Comparison of ENCODE assay signal across 33 mouse cellular contexts in the genomic region with DNA sequence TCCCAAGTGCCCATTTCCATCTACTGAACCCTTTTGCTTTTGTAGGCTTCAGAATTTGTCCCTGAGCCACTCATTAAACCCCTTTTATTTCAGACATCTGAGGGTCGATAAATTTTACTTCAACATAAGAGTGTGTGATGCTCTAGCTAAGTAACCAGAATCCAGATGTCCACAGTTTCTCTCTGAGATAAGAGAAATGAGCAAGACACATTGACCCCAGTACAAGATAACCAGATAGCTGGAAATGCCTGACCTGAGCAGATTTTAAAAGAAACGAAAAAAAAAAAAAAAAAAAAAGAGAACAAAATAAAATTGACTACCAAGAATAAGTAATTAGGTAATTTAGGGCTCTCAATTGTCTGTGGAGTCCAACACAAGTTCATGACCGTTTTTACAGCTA.
A peak's percentile ranks its signal among the peaks of the same experiment; 100 is the strongest.
DNase-seq lines count a peak whose midpoint lies in the region; ATAC-seq and TF ChIP-seq lines count a peak whose summit lies in the region.
"Had no signal": no experiment of that assay in that cellular context is flagged by ENCODE, and none has a peak within 500 bp of the region (broad histone marks: within the 10 kb centered on the region; RNA-seq: fewer than 3 reads in every experiment).

No protein-coding gene starts in this region.

- TF ChIP-seq CTCF in kidney, adult 2 months (conservative IDR thresholded peaks at IDR 0.05; ENCODE audit: insufficient read depth, insufficient read length, low read depth, low read length): no peak
- no peak for TF ChIP-seq CTCF in liver, embryonic 14.5 days (IDR thresholded peaks at IDR 0.05; ENCODE audit: low read depth)

- TF ChIP-seq POLR2A in kidney, adult 2 months (IDR thresholded peaks at IDR 0.05; ENCODE audit: low read depth, low read length): no peak

- peaks cover 4% of the 10 kb centered on the region; the same call in 1 of the 2 replicates for H3K4me1 ChIP-seq in kidney, adult 2 months (ENCODE audit: control insufficient read depth, insufficient read depth, low read length)
- peaks cover 0 to 6% of the 10 kb centered on the region in 2 experiments; a peak in 2 of 4 replicates for H3K4me1 ChIP-seq in liver, embryonic 14.5 days (replicated peaks; ENCODE audit: control insufficient read depth in 2 of 2, insufficient read depth in 2 of 2, low read length in 1 of 2)
- peaks cover 28% of the 10 kb centered on the region for H3K4me1 ChIP-seq in midbrain, embryonic 15.5 days
- H3K4me1 ChIP-seq: stomach, embryonic 15.5 days had no signal

- peak overlapping the region; percentile 83; the same call in 1 of the 2 replicates for H3K27ac ChIP-seq in kidney, adult 2 months (ENCODE audit: insufficient read depth, low read depth, low read length)
- H3K27ac ChIP-seq in liver, embryonic 14.5 days: no peak overlapping the region
- H3K27ac ChIP-seq in midbrain, embryonic 15.5 days: no peak overlapping the region
- H3K27ac ChIP-seq: embryonic facial prominence, embryonic 13.5 days; forebrain, embryonic 15.5 days; gastrocnemius, adult 2 months; left cerebral cortex, adult 2 months; limb, embryonic 13.5 days; neural tube, embryonic 15.5 days; stomach, embryonic 15.5 days had no signal

- no peaks in the 10 kb centered on the region for H3K36me3 ChIP-seq in kidney, adult 2 months (ENCODE audit: control insufficient read depth, insufficient read depth, low read length)
- no peaks in the 10 kb centered on the region for H3K36me3 ChIP-seq in liver, embryonic 14.5 days (replicated peaks; ENCODE audit: control insufficient read depth, insufficient read depth, low read depth)
- H3K36me3 ChIP-seq in midbrain, embryonic 15.5 days (replicated peaks): no peaks in the 10 kb centered on the region
- H3K36me3 ChIP-seq: forebrain, embryonic 15.5 days; hindbrain, embryonic 15.5 days; neural tube, embryonic 15.5 days had no signal

- H3K4me2 ChIP-seq in liver, embryonic 14.5 days (ENCODE audit: low read depth): no peak overlapping the region
- no peak overlapping the region for H3K4me2 ChIP-seq in midbrain, embryonic 15.5 days
- H3K4me2 ChIP-seq: embryonic facial prominence, embryonic 13.5 days; forebrain, embryonic 15.5 days; heart, embryonic 13.5 days; hindbrain, embryonic 15.5 days; limb, embryonic 13.5 days; neural tube, embryonic 15.5 days; stomach, embryonic 15.5 days had no signal

- ATAC-seq in liver, embryonic 14.5 days (ENCODE audit: insufficient read depth): peak; percentile 59; the same call in 1 of the 2 replicates
- no peak for ATAC-seq in midbrain, embryonic 15.5 days (replicated peaks)
- ATAC-seq: activated CD4-positive, CD25-positive, alpha-beta regulatory T cell, adult 4 months; forebrain, embryonic 15.5 days; lung, postnatal 0 days had no signal

- no peaks in the 10 kb centered on the region for H3K27me3 ChIP-seq in kidney, adult 2 months (replicated peaks; ENCODE audit: control insufficient read depth, insufficient read depth, low read length)
- H3K27me3 ChIP-seq in liver, embryonic 14.5 days (ENCODE audit: control insufficient read depth, insufficient read depth, low read length): no peaks in the 10 kb centered on the region
- H3K27me3 ChIP-seq in midbrain, embryonic 15.5 days (replicated peaks): no peaks in the 10 kb centered on the region
- H3K27me3 ChIP-seq: embryonic facial prominence, embryonic 13.5 days; forebrain, embryonic 15.5 days; heart, embryonic 13.5 days; hindbrain, embryonic 15.5 days; limb, embryonic 13.5 days; neural tube, embryonic 15.5 days; stomach, embryonic 15.5 days had no signal

- DNase-seq in kidney, adult 2 months: no peak
- DNase-seq in kidney, postnatal 25 days: no peak
- peak; percentile 16 for DNase-seq in c-Kit-positive CD71-positive TER-119-negative erythroid progenitor cells, embryonic 14.5 days (ENCODE audit: low read depth)
- peak in 2 of 3 experiments; percentile 6 to 17 for DNase-seq in liver, embryonic 14.5 days (ENCODE audit: low read depth in 3 of 3, low spot score in 3 of 3)
- DNase-seq in B cell, adult 2 months: no peak
- DNase-seq in gastrocnemius, postnatal 25 days: no peak
- DNase-seq: adrenal gland, adult 2 months; adrenal gland, postnatal 36 days; cerebellum, adult 9-10 months; cerebellum, postnatal 36 days; gastrocnemius, adult 2 months; heart, postnatal 10 days; kidney, adult 8-10 months; kidney, postnatal 10 days; layer of hippocampus, adult 9-11 months; lung, adult 18-20 months; lung, postnatal 4 days; midbrain, embryonic 14.5 days; right cerebral cortex, postnatal 25 days; thymus, postnatal 14 days had no signal

- WGBS in kidney, adult 2 months: 63% methylated on average over 3 of the region's 3 CpGs
- WGBS in liver, embryonic 14.5 days (ENCODE audit: insufficient replicate concordance): 23% methylated on average over 3 of the region's 3 CpGs
- WGBS in midbrain, embryonic 15.5 days: 65% methylated on average over 3 of the region's 3 CpGs

- no peak overlapping the region for H3K9ac ChIP-seq in liver, embryonic 14.5 days (replicated peaks)
- no peak overlapping the region for H3K9ac ChIP-seq in midbrain, embryonic 15.5 days
- H3K9ac ChIP-seq: embryonic facial prominence, embryonic 13.5 days; forebrain, embryonic 15.5 days; hindbrain, embryonic 15.5 days; limb, embryonic 13.5 days; neural tube, embryonic 15.5 days; stomach, embryonic 15.5 days had no signal

- no peaks in the 10 kb centered on the region for H3K9me3 ChIP-seq in liver, embryonic 14.5 days (ENCODE audit: control insufficient read depth, low read length)
- H3K9me3 ChIP-seq in midbrain, embryonic 15.5 days: no peaks in the 10 kb centered on the region
- H3K9me3 ChIP-seq: embryonic facial prominence, embryonic 13.5 days; forebrain, embryonic 10.5 days; forebrain, embryonic 15.5 days; heart, embryonic 13.5 days; hindbrain, embryonic 10.5 days; hindbrain, embryonic 15.5 days; limb, embryonic 13.5 days; neural tube, embryonic 15.5 days; stomach, embryonic 15.5 days had no signal

- peak; percentile 60 for TF ChIP-seq EP300 in liver, embryonic 14.5 days (IDR thresholded peaks at IDR 0.05; ENCODE audit: low read depth)

- H3K4me3 ChIP-seq in kidney, adult 2 months (ENCODE audit: insufficient read depth, low read depth, low read length): no peak overlapping the region
- H3K4me3 ChIP-seq in liver, embryonic 14.5 days (ENCODE audit: insufficient read depth in 1 of 2, low read depth in 2 of 2, low read length in 2 of 2): no peak overlapping the region
- H3K4me3 ChIP-seq in midbrain, embryonic 15.5 days: no peak overlapping the region
- H3K4me3 ChIP-seq: embryonic facial prominence, embryonic 13.5 days; forebrain, embryonic 10.5 days; forebrain, embryonic 15.5 days; gastrocnemius, adult 2 months; heart, embryonic 13.5 days; hindbrain, embryonic 10.5 days; hindbrain, embryonic 15.5 days; left cerebral cortex, adult 2 months; limb, embryonic 13.5 days; neural tube, embryonic 15.5 days; stomach, embryonic 15.5 days had no signal

Comparison
In these comparisons a context has a peak if more than half of its experiments do, and no peak if none do; other contexts are left out.
1. DNase-seq: peak in c-Kit-positive CD71-positive TER-119-negative erythroid progenitor cells, embryonic 14.5 days (single experiment) and liver, embryonic 14.5 days (2 of 3); none in kidney, adult 2 months (single experiment), kidney, postnatal 25 days (0 of 2), B cell, adult 2 months (0 of 2) and gastrocnemius, postnatal 25 days (single experiment).